Mouse (Mus musculus) liver, embryonic 14.5 days (tissue): ENCODE data around the gene Gm42957. TPM values are rescaled to one million over a fixed set of nuclear protein-coding genes. Genes with fewer than 3 reads are reported as not detected.
"Not testable (repeated sequence)": the region's sequence is repeated elsewhere in the genome, so short reads cannot be mapped to it uniquely, and the experiment has no call there.

Source experiments
- ATAC-seq: fragments of 200-750 bp; cut with Nextera tagmentation; 2 replicates; pipeline ENCODE4 v1.8.0; 2017; ENCODE audit warnings: moderate number of reproducible peaks, mild to moderate bottlenecking, moderate library complexity; ENCODE audit not compliant: insufficient read depth
- DNase-seq, 3 experiments: peaks; one replicate each; pipeline ENCODE4 v3.0.0-alpha.2; 2012 to 2013; ENCODE audit warnings: low read depth in 3 of 3, low spot score in 3 of 3
- H3K27ac ChIP-seq: fragments of 300-500 bp; sonication (generic); 2 replicates; pipeline ENCODE4 v1.5.1; 2014; ENCODE audit warnings: moderate library complexity, mild to moderate bottlenecking, control low read depth, inconsistent platforms
- H3K27me3 ChIP-seq: fragments of 300-500 bp; sonication (generic); 2 replicates; pipeline ENCODE4 v1.6.1; 2014; ENCODE audit warnings: mild to moderate bottlenecking, low read length, moderate library complexity; ENCODE audit not compliant: control insufficient read depth, insufficient read depth
- H3K36me3 ChIP-seq: fragments of 300-500 bp; sonication (generic); replicated peaks from 2 replicates; pipeline ENCODE4 v1.6.1; 2014; ENCODE audit warnings: low read depth; ENCODE audit not compliant: control insufficient read depth, insufficient read depth
- H3K4me1 ChIP-seq, 2 experiments: fragments of 200-500 bp in 1 of 2; fragments of 300-500 bp in 1 of 2; sonication (generic) in 1 of 2; replicated peaks; 2 replicates each; pipeline ENCODE4 v1.6.1; 2012 to 2014; ENCODE audit warnings: antibody characterized with exemption in 1 of 2, inconsistent platforms in 1 of 2, low read length in 1 of 2; ENCODE audit not compliant: control insufficient read depth in 2 of 2, insufficient read depth in 2 of 2
- H3K4me2 ChIP-seq: fragments of 300-500 bp; sonication (generic); 2 replicates; pipeline ENCODE4 v1.6.1; 2014; ENCODE audit warnings: low read depth, mild to moderate bottlenecking, control low read depth, moderate library complexity
- H3K4me3 ChIP-seq, 2 experiments: fragments of 200-500 bp in 1 of 2; fragments of 300-500 bp in 1 of 2; sonication (generic) in 1 of 2; 2 replicates each; pipeline ENCODE4 v1.5.1; 2012 to 2014; ENCODE audit warnings: low read depth in 2 of 2, low read length in 2 of 2, mild to moderate bottlenecking in 2 of 2, control low read depth in 1 of 2, inconsistent platforms in 1 of 2, moderate library complexity in 1 of 2; ENCODE audit not compliant: insufficient read depth in 1 of 2
- H3K9ac ChIP-seq: fragments of 300-500 bp; sonication (generic); replicated peaks from 2 replicates; pipeline ENCODE4 v1.6.1; 2014; ENCODE audit warnings: mild to moderate bottlenecking, control low read depth, moderate library complexity
- H3K9me3 ChIP-seq: fragments of 300-500 bp; sonication (generic); 2 replicates; pipeline ENCODE4 v1.6.1; 2016; ENCODE audit warnings: low read length, mixed read lengths; ENCODE audit not compliant: control insufficient read depth
- CTCF ChIP-seq: IDR thresholded peaks from 2 replicates; pipeline ENCODE4 v1.5.1; 2016; ENCODE audit warnings: antibody characterized with exemption, low read depth, control low read depth
- EP300 ChIP-seq: IDR thresholded peaks from 2 replicates; pipeline ENCODE4 v1.6.1; 2016; ENCODE audit warnings: antibody characterized with exemption, low read depth
- WGBS: fragments of 180-500 bp; shearing (Covaris S2); extraction: QIAGEN DNeasy Blood & Tissue Kit; methylation state at CpG from one replicate; pipeline ENCODE4 v1.1.7; 2014; ENCODE audit not compliant: insufficient replicate concordance; 5-methylcytosine and 5-hydroxymethylcytosine counted together
- polyA plus RNA-seq, 2 experiments: library from polyadenylated mRNA; depleted of rRNA in 1 of 2; stranded (reverse) in 1 of 2; unstranded in 1 of 2; fragments of >200 nt; fragmentation: Nextera tagmentation in 1 of 2; extraction: Ambion mirVana in 1 of 2; gene quantifications; 2 replicates each; pipeline versions ENCODE4 v1.2.1 to v1.2.3; 2012 to 2014

Gene Gm42957
- polyA plus RNA-seq, 2 experiments: 0.02 TPM; not detected in 1

- Histone ChIP-seq H3K4me2 (peak overlapping the region; percentile 77), H3K4me1 (no peaks in the 10 kb centered on the region), H3K27ac (no peak overlapping the region), H3K36me3 (no peaks in the 10 kb centered on the region), H3K4me3 (peak overlapping the region in 1 of 2 experiments; percentile 3; a peak in 1 of 4 replicates), H3K9ac (no peak overlapping the region), H3K9me3 (no peaks in the 10 kb centered on the region), H3K27me3 (peaks cover 54% of the 10 kb centered on the region)
- DNase-seq: no peak
- TF ChIP-seq EP300 (no peak), CTCF (no peak)
- WGBS: 51% methylated on average over 10 of the region's 10 CpGs
- no peak for ATAC-seq
Observed at GRCm38 (mm10) chr3:96601941-96602703, 33.2 kb upstream of the Gm42957 start.

DNA sequence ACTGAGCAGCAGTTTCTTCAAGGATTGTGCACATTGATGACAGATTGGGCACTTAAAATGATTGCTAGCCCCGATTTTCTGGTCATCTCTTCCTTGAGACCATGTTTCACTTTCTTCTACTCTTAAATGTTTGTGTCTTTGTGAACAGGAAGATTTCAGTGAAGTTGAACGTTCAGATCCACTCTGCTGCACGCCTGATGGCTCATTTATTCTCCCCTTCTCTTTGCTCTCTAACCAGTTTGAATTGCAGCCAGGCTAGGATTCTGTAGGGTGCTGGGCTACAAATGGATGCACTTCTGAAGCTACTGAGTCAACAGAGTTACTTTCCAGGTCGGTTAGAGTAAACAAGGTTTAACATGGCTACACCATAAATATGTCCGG lies 32.6 kb upstream of the Gm42957 start:
- ATAC-seq (no peak), DNase-seq (no peak)
- Histone ChIP-seq H3K9ac (no peak overlapping the region), H3K4me2 (peak overlapping the region; percentile 26), H3K27me3 (peaks cover 49% of the 10 kb centered on the region), H3K9me3 (no peaks in the 10 kb centered on the region), H3K36me3 (no peaks in the 10 kb centered on the region), H3K4me3 (no peak overlapping the region), H3K4me1 (no peaks in the 10 kb centered on the region), H3K27ac (no peak overlapping the region)
- 48% methylated on average over 5 of the region's 5 CpGs for WGBS
- TF ChIP-seq EP300: no peak
- TF ChIP-seq CTCF: no peak

- TF ChIP-seq EP300 (no peak), CTCF (no peak)
- Histone ChIP-seq H3K9me3 (no peaks in the 10 kb centered on the region), H3K4me3 (no peak overlapping the region), H3K4me1 (no peaks in the 10 kb centered on the region), H3K27me3 (peaks cover 42% of the 10 kb centered on the region), H3K27ac (no peak overlapping the region), H3K36me3 (no peaks in the 10 kb centered on the region), H3K9ac (no peak overlapping the region), H3K4me2 (no peak overlapping the region)
- DNase-seq (no peak), ATAC-seq (no peak)
- 66% methylated on average over 5 of the region's 5 CpGs for WGBS
Observed at GRCm38 (mm10) chr3:96603311-96603710, 32.0 kb upstream of the Gm42957 start.

DNA sequence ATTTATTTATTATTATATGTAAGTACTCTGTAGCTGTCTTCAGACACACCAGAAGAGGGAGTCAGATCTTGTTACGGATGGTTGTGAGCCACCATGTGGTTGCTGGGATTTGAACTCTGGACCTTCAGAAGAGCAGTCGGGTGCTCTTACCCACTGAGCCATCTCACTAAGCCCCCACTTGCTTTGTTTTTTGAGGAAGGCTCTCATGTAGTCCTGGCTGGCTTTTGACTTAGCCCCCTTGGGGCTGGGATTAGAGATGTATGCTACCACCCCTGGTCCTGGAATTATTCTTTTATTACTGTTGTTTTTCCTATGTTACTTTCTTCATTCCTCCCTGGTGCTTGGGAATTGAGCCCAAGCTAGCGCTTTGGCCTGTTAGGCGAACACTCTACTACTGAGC lies 29.3 kb upstream of the Gm42957 start:
- not testable (repeated sequence) for H3K4me3 ChIP-seq, DNase-seq, H3K36me3 ChIP-seq, ATAC-seq, H3K4me1 ChIP-seq, H3K27ac ChIP-seq, H3K9ac ChIP-seq, H3K9me3 ChIP-seq, H3K4me2 ChIP-seq
- H3K27me3 ChIP-seq: peaks cover 17% of the 10 kb centered on the region
- WGBS: 67% methylated on average over 4 of the region's 4 CpGs

- DNase-seq (no peak), ATAC-seq (no peak)
- H3K4me3 ChIP-seq: no peak overlapping the region
- WGBS: 64% methylated on average over 4 of the region's 4 CpGs
- H3K27me3 ChIP-seq: peaks cover 11% of the 10 kb centered on the region
- no peaks in the 10 kb centered on the region for H3K36me3 ChIP-seq
- no peak overlapping the region for H3K27ac ChIP-seq
- no peaks in the 10 kb centered on the region for H3K9me3 ChIP-seq
- H3K4me1 ChIP-seq: no peaks in the 10 kb centered on the region
- no peak for TF ChIP-seq CTCF
- TF ChIP-seq EP300: no peak
- no peak overlapping the region for H3K9ac ChIP-seq
- no peak overlapping the region for H3K4me2 ChIP-seq
Observed at GRCm38 (mm10) chr3:96606618-96607017, 28.7 kb upstream of the Gm42957 start.
